Mouse (Mus musculus): ENCODE measurements around the gene Casq2. TPM values are rescaled to one million over a fixed set of nuclear protein-coding genes. Genes with fewer than 3 reads are reported as not detected.
"Not testable (repeated sequence)": the region's sequence is repeated elsewhere in the genome, so short reads cannot be mapped to it uniquely, and the experiment has no call there.

Gene Casq2
- total RNA-seq, 2 experiments from 2014 or later = 0.68 to 1.4 TPM

GRCm38 (mm10) chr3:102154107-102154506 lies 67.9 kb downstream of the Casq2 start:
- DNase-seq (ENCODE audit: extremely low spot score in 1 of 2, low spot score in 2 of 2) = no peak
- Histone ChIP-seq H3K4me3 (no peak overlapping the region), H3K27ac (no peak overlapping the region)
- intact Hi-C loops (cut with DNase I) = no loop called here
- TF ChIP-seq CTCF (IDR thresholded peaks at IDR 0.05) = no peak

GRCm38 (mm10) chr3:102156737-102157136 lies 70.5 kb downstream of the Casq2 start:
- intact Hi-C loops (cut with DNase I) = no loop called here
- TF ChIP-seq CTCF (IDR thresholded peaks at IDR 0.05) = no peak
- H3K4me3 ChIP-seq = no peak overlapping the region
- no peak overlapping the region for H3K27ac ChIP-seq
- no peak for DNase-seq (ENCODE audit: extremely low spot score in 1 of 2, low spot score in 2 of 2)

GRCm38 (mm10) chr3:102157652-102158051 lies 71.4 kb downstream of the Casq2 start:
- no peak for TF ChIP-seq CTCF (IDR thresholded peaks at IDR 0.05)
- intact Hi-C loops (cut with DNase I) = no loop called here
- DNase-seq (ENCODE audit: extremely low spot score in 1 of 2, low spot score in 2 of 2) = no peak
- no peak overlapping the region for H3K4me3 ChIP-seq
- H3K27ac ChIP-seq = no peak overlapping the region

- intact Hi-C loops (cut with DNase I) = no loop called here
- Histone ChIP-seq H3K27ac (no peak overlapping the region), H3K4me3 (no peak overlapping the region)
- DNase-seq (ENCODE audit: extremely low spot score in 1 of 2, low spot score in 2 of 2) = no peak
- TF ChIP-seq CTCF (IDR thresholded peaks at IDR 0.05) = no peak
Observed at GRCm38 (mm10) chr3:102158759-102159422, 72.7 kb downstream of the Casq2 start.

GRCm38 (mm10) chr3:102159423-102160325 lies 73.5 kb downstream of the Casq2 start:
- Histone ChIP-seq H3K27ac (no peak overlapping the region), H3K4me3 (no peak overlapping the region)
- TF ChIP-seq CTCF (IDR thresholded peaks at IDR 0.05) = no peak
- DNase-seq (ENCODE audit: extremely low spot score in 1 of 2, low spot score in 2 of 2) = no peak
- intact Hi-C loops (cut with DNase I) = no loop called here

GRCm38 (mm10) chr3:102163861-102164260 lies 77.6 kb downstream of the Casq2 start:
- DNase-seq (ENCODE audit: extremely low spot score in 1 of 2, low spot score in 2 of 2); H3K27ac ChIP-seq; intact Hi-C loops (cut with DNase I); H3K4me3 ChIP-seq: not testable (repeated sequence)

GRCm38 (mm10) chr3:102164911-102165310 lies 78.7 kb downstream of the Casq2 start:
- DNase-seq (ENCODE audit: extremely low spot score in 1 of 2, low spot score in 2 of 2) = no peak
- no peak overlapping the region for H3K4me3 ChIP-seq
- intact Hi-C loops (cut with DNase I) = no loop called here
- H3K27ac ChIP-seq = no peak overlapping the region
- TF ChIP-seq CTCF (IDR thresholded peaks at IDR 0.05) = no peak

GRCm38 (mm10) chr3:102165536-102166286 lies 79.5 kb downstream of the Casq2 start:
- Histone ChIP-seq H3K27ac (no peak overlapping the region), H3K4me3 (no peak overlapping the region)
- TF ChIP-seq CTCF (IDR thresholded peaks at IDR 0.05) = no peak
- DNase-seq (ENCODE audit: extremely low spot score in 1 of 2, low spot score in 2 of 2) = no peak
- intact Hi-C loops (cut with DNase I) = no loop called here

- no peak overlapping the region for H3K27ac ChIP-seq
- no peak for TF ChIP-seq CTCF (IDR thresholded peaks at IDR 0.05)
- no peak for DNase-seq (ENCODE audit: extremely low spot score in 1 of 2, low spot score in 2 of 2)
- intact Hi-C loops (cut with DNase I) = no loop called here
- H3K4me3 ChIP-seq = no peak overlapping the region
Observed at GRCm38 (mm10) chr3:102166287-102166620, 80.0 kb downstream of the Casq2 start.

GRCm38 (mm10) chr3:102166794-102167193 lies 80.6 kb downstream of the Casq2 start:
- Histone ChIP-seq H3K4me3 (no peak overlapping the region), H3K27ac (no peak overlapping the region)
- intact Hi-C loops (cut with DNase I) = no loop called here
- no peak for TF ChIP-seq CTCF (IDR thresholded peaks at IDR 0.05)
- DNase-seq (ENCODE audit: extremely low spot score in 1 of 2, low spot score in 2 of 2) = no peak

- no peak overlapping the region for H3K4me3 ChIP-seq
- H3K27ac ChIP-seq = no peak overlapping the region
- no peak for DNase-seq (ENCODE audit: extremely low spot score in 1 of 2, low spot score in 2 of 2)
- TF ChIP-seq CTCF (IDR thresholded peaks at IDR 0.05) = no peak
- intact Hi-C loops (cut with DNase I) = no loop called here
Observed at GRCm38 (mm10) chr3:102167555-102168210, 81.5 kb downstream of the Casq2 start.

Measured in left cerebral cortex, adult 2 months (tissue).